Mouse (Mus musculus): ENCODE data around the gene Nop9. TPM values are rescaled to one million over a fixed set of nuclear protein-coding genes. Genes with fewer than 3 reads are reported as not detected.
A peak's percentile ranks its signal among the peaks of the same experiment; 100 is the strongest.

Nop9 gene
- 10 to 100 TPM; 10.7 to 11.6 TPM for total RNA-seq (2021)
- long read RNA-seq, experiment 1, transcript Nop9-201 (10 exons, 3,694 nt) = major isoform, 27 of 29 reads
- long read RNA-seq, experiment 1, partial matches to known transcripts = 0 of 29 reads
- long read RNA-seq, experiment 1, other reads (novel, unspliced or antisense) = 2 of 29 reads
- long read RNA-seq, experiment 2, transcript Nop9-201 (10 exons, 3,694 nt) = major isoform, 15 of 18 reads
- long read RNA-seq, experiment 2, partial matches to known transcripts = 1 of 18 reads
- long read RNA-seq, experiment 2, other reads (novel, unspliced or antisense) = 2 of 18 reads

DNA sequence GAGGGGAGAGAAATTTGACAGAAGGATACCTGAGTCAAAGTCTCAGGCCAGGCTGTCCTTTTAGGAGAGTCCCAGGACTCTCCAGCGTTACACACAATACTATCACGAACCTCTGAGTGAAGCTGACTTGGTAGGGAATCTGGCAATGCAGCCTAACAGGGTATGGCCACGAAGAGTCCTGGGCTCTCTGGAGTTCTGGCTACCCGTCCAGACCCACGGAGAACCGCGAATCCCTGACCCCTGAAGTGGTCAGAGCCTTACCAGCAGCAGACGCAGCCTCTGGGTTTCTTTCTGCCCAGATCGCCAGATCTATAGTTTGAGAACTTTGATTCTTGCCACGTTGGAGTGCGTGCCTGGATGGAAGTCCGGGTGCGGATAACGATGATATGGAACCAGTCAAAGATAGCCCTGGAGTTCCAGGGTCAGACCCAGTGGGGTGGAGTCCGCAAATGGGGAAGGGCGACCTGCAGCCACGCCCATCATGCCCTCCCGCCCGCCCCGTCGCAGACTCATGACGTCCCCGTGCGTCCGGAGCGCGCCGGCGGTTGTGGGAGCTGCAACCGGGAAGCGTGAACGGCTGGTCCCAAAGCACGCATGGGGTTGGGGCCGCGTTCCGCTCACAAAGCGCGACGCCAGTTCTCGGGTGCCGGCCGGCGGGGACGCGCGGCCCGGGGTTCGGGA lies at the start of gene Nop9, which contains the start of gene Dhrs1:
Nop9 (plus strand) TSS at position 514 of the 681 bp plus-strand sequence.
Dhrs1 (minus strand) TSS at position 511 of the 681 bp plus-strand sequence.
- DNase-seq (ENCODE audit: low spot score in 2 of 2) = peak; percentile 84 to 90

DNA sequence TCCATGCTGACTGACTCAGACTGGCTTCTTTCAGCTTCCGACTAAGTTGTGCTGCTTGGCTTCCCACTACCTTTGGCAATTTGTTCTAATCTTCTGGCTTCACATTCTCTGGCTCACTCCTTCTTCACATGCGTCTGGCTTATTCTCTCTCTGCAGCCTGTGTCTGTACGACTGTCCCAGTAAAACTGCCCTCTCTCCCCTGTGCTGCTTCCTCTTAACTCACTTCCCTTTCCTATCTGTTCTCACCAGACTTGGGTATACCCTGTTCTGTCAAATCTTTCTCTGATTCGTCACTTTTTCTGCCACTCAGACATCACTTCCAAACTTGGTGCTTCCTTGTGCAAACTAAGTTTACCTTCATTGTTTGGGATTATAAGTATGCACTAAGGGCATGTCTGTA lies 48.3 kb upstream of the Nop9 start:
- no peak for DNase-seq (ENCODE audit: low spot score in 2 of 2)

DNA sequence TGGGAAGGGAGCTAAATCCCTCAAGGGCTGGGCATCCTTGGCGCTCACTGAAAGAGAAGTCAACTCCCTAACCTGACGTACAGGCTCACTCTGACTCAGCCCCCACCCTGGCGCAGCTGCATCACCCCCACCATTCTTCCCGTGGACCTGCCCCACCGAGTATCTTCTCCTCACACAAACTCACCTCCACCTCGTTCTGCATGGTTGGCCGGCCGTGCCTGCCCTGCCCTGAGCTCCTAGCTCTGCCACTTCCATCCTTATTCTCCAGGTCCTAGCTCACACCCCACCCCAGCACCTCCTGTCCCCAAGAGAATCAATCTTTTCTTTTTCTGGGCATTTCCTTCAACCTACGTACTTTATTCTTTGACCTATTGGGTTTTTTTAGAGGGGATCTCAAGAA lies 44.4 kb upstream of the Nop9 start:
- no peak for DNase-seq (ENCODE audit: low spot score in 2 of 2)

DNA sequence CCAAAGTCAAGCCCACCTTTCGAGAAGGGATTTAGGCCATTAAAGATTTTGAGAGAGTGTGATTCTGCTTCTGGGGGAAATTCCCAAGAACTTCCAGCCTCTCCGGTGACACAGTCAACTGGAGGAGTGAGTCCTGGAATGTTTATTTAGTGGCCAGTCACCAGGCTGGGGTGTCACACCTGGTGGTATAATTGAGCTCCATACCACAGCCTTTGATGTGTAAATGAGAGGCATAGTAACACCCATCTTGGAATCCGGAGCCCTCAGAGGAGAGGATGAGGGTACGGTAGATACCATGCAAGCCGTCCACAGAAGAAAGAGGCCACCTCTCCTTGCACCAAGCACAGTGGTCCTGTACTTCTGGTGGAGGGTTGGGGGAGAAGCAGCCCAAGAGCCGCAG lies 42.7 kb upstream of the Nop9 start:
- no peak for DNase-seq (ENCODE audit: low spot score in 2 of 2)

DNA sequence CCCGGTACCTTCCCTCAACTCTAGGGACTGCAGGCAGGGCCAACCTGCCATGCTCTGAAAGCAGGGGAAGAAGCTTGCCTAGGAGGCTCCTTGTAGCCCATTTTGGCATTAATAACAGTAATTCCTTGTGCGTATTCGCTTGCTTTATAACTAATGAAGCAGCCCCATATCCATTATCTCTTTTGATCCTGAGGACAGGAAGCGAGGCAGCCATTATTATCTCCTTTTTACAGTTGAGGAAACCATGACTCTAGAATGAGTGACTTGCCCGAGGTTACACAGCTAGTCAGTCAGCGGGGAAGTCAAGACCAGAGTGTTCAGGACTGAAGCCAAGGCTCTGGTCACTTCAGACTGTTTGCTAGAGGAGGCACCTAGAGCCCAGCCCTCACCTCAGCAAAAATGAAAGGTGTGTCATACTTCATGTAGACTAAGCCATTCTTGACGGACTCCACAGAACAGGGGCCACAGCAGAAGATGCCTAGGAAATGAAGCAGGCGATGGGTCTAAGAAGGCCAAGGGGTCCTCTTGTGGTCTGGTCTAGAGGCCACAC lies 39.4 kb upstream of the Nop9 start:
- no peak for DNase-seq (ENCODE audit: low spot score in 2 of 2)

DNA sequence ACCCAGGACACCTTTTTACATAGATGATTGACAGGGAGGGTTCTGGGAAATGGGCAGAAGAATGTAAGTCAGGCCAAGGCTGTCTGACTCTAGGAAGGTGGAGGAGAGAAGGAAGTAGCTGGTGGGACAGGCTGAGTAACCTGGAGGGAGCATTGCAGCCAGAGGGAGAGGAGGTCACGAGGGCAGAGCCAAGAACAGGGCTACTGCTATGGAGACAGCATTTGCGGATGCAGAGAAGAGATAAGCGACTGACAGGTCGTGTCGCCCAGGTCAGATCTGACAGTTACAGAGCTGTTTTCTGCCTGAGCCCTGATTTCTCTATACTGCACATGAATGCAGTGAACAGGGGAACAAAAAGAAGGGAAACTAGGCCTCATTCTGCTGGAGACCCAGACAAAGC lies 38.1 kb upstream of the Nop9 start:
- no peak for DNase-seq (ENCODE audit: low spot score in 2 of 2)

GRCm38 (mm10) chr14:55709509-55709908 lies 36.0 kb upstream of the Nop9 start:
- DNase-seq (ENCODE audit: low spot score in 2 of 2) = no peak

DNA sequence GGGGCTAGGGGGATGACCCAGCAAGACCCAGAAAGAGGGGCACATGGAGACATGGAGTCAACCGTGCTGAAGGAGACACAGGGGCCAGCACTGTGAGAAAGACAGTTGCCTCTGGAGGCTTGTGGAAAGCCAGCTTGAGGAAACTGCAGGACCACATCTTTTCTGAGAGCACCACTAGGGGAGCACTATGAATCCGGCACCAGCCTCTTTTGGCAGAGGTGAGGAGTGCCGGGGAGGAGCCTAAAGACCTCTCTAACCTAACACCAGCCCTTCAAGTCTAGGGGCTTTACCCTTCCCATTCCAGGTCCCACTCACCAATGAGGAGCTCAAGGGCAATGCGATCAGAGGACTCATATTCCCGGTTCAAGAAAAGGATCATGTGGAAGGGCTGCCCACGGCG lies 33.7 kb upstream of the Nop9 start:
- DNase-seq (ENCODE audit: low spot score in 2 of 2) = no peak

GRCm38 (mm10) chr14:55713007-55713728 lies 32.3 kb upstream of the Nop9 start:
- DNase-seq (ENCODE audit: low spot score in 2 of 2) = no peak

- DNase-seq (ENCODE audit: low spot score in 2 of 2) = no peak
Measured at GRCm38 (mm10) chr14:55713729-55714122, 31.8 kb upstream of the Nop9 start, which contains the start of gene Tgm1. Gene Tgm1 (minus strand): TSS chr14:55713926.

DNA sequence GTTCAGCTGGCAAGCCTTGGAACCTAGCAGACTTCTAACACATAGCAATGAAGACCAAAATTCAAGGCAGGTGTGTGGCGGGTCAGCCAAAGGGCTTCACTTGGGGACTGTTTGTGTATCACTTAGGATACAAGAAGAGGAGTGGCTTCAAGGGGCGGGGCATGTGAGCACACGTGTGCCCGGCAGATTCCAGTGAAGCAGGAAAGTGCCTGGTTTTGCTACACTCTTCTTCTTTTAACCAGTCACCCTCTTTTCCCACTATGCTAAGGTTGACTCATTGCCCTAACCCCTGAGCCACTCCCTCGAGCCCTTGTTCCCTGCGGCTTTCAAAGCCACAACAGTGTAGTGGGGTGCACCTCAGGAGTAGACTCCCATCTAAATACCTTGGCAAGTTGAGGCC lies 30.6 kb upstream of the Nop9 start:
- no peak for DNase-seq (ENCODE audit: low spot score in 2 of 2)

DNA sequence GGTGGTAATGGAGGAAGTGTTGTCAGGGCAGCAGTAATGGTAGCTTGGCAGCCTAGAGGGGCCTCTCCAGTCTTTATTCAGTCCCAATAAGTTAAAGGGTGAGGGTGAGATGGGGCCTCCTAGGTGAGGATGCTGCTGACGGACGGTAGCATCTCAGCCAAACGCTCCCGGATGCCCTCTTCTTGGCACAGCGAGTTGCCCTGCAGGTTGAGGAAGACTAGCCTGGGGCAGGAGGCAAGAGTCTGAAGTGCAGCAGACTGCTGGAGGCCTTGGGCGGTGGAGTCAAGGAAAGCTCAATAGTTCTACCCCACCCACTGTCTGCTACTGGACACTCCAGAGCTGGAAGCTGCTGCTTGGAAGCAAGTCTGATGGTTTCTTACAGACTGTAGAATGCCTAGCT lies 29.2 kb upstream of the Nop9 start:
- no peak for DNase-seq (ENCODE audit: low spot score in 2 of 2)

- DNase-seq (ENCODE audit: low spot score in 2 of 2) = no peak
Measured at GRCm38 (mm10) chr14:55716884-55717283, 28.6 kb upstream of the Nop9 start.

- DNase-seq (ENCODE audit: low spot score in 2 of 2) = peak in 1 of 2 experiments; percentile 9
Measured at GRCm38 (mm10) chr14:55719737-55720136, 25.8 kb upstream of the Nop9 start.

- DNase-seq (ENCODE audit: low spot score in 2 of 2) = no peak
Measured at GRCm38 (mm10) chr14:55720666-55721065, 24.8 kb upstream of the Nop9 start.

DNA sequence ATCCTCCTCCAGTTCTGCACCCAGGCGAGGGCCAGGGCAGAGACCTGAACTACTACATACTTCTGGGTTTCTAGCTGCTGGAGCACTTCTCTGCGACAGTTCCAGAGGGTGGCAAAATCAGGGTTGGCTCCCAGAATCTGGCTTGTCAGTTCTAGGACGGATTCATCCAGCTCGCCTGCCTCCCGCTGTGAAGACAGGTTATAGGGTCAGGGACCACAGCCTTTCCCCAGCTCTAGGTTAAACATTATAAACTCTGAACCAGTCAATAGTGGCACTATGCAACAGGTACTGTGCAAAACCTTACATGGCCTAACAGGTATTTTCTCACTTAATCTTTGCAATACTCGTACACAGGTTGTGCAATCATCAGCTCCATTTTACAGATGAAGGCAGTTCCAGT lies 24.4 kb upstream of the Nop9 start:
- DNase-seq (ENCODE audit: low spot score in 2 of 2) = no peak

DNA sequence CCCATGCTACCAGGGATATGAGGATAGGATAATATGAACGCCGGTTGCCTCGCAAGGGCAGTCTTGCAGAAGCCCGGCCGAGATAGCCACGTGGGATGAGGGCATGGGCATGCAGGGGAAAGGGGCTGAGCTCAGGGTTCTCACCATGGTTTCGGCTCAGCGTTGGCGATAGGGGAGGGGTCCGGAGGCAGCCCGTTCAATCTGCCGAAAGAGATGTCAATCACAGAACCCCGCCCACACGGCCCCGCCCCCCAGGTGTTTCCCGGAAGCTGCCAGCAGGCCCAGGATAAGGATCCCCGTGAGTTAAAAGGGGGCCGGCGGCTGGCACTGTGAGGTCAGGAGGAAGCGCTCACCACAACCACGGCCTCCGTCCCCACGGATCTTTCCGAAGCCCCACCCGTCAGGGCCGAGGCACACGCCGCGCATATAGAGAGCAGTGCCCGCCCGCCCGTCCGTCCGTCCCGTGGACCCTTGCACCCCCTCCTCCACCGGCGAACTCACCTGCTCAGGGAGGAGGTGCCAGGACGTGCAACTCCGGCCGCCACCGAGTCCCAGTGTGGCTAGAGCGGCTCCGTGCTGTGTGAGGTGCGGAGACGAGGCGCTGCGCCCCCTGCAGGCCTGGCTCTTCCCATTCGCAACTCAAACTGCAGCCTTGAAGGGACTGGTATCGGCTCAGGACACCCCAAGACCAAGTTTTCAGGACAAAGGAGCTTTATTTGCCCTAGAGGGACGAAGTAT lies 23.6 kb upstream of the Nop9 start, which contains the start of gene Rabggta:
Rabggta (minus strand) TSS at position 564 of the 738 bp plus-strand sequence.
- DNase-seq (ENCODE audit: low spot score in 2 of 2) = peak; percentile 92 to 94

GRCm38 (mm10) chr14:55722438-55722945 lies 23.0 kb upstream of the Nop9 start:
- no peak for DNase-seq (ENCODE audit: low spot score in 2 of 2)

GRCm38 (mm10) chr14:55723433-55723832 lies 22.1 kb upstream of the Nop9 start:
- no peak for DNase-seq (ENCODE audit: low spot score in 2 of 2)

DNA sequence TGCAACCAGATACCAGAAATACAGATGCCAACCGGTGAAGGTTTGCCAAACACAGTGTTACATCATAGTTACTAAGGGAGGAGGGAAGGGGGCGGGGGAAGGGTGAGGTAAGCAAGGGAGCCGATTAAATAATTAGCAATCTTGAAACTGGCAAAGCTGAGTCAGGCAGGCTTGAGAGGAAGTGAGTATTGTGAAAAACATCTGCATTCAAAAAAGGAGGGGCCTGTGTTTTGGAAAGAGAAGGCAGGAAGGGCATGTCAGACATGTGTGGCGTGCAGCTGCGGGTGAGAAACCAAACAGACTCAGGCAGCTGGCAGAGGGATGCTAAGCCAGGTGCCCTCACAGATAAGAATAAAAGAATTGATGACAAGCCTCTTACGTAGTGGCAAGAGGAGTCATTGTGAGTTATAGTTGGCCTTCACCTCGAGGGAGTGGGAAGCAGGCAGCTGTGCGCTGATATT lies 21.1 kb upstream of the Nop9 start:
- no peak for DNase-seq (ENCODE audit: low spot score in 2 of 2)

DNA sequence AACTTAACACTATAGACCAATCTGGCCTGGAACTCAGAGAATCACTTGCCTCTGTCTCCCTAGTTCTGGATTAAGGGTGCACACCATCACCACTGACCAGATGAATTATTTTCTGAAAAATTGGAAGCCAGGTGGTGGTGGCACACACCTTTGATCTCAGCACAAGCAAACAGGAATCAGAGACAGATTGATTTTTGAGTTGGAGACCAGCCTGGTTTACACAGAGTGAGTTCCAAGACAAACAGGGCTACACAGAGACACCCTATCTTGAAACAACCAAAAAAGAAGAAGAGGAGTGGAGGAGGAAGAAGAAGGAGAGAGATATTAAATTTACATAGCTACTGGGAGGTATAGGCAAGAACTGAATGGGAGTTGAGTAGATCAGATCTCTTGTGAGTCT lies 19.2 kb upstream of the Nop9 start:
- DNase-seq (ENCODE audit: low spot score in 2 of 2) = no peak

All from left cerebral cortex, adult 18-20 months (tissue).